Mouse (Mus musculus) ES-E14 (cell line): Measurements from ENCODE around the gene Arhgap10. TPM values are rescaled to one million over a fixed set of nuclear protein-coding genes. Genes with fewer than 3 reads are reported as not detected.

ENCODE experiments used
- DNase-seq: peaks from one replicate; pipeline ENCODE4 v3.0.0-alpha.2; 2013; ENCODE audit warnings: low read depth, low spot score
- H3K27ac ChIP-seq: 2 replicates; pipeline ENCODE4 v1.5.1; 2012; ENCODE audit warnings: low read depth, mild to moderate bottlenecking, low read length, moderate library complexity, mixed read lengths; ENCODE audit not compliant: poor library complexity, insufficient read depth, severe bottlenecking
- H3K36me3 ChIP-seq: 2 replicates; pipeline ENCODE4 v1.6.1; 2012; ENCODE audit warnings: mild to moderate bottlenecking, low read length, moderate library complexity, mixed read lengths; ENCODE audit not compliant: control insufficient read depth, poor library complexity, insufficient read depth, severe bottlenecking
- H3K4me1 ChIP-seq, 2 experiments: fragments of 150-350 bp in 1 of 2; sonication (generic) in 1 of 2; 2 replicates each; pipeline ENCODE4 v1.6.1; 2012; ENCODE audit warnings: low read length in 2 of 2, mild to moderate bottlenecking in 1 of 2, mixed read lengths in 1 of 2; ENCODE audit not compliant: control insufficient read depth in 2 of 2, insufficient read depth in 2 of 2, poor library complexity in 1 of 2
- H3K4me3 ChIP-seq, 2 experiments: fragments of 150-350 bp in 1 of 2; sonication (generic) in 1 of 2; 2 replicates each; pipeline ENCODE4 v1.5.1; 2012; ENCODE audit warnings: low read length in 2 of 2, low read depth in 1 of 2, mild to moderate bottlenecking in 1 of 2, mixed read lengths in 1 of 2; ENCODE audit not compliant: insufficient read depth in 1 of 2, poor library complexity in 1 of 2, severe bottlenecking in 1 of 2
- H3K9ac ChIP-seq: 2 replicates; pipeline ENCODE4 v1.6.1; 2012; ENCODE audit warnings: low read depth, mild to moderate bottlenecking, low read length, mixed read lengths; ENCODE audit not compliant: poor library complexity, insufficient read depth, severe bottlenecking
- H3K9me3 ChIP-seq: fragments of 150-350 bp; sonication (generic); 2 replicates; pipeline ENCODE4 v1.6.1; 2012; ENCODE audit warnings: low read depth, mild to moderate bottlenecking, low read length; ENCODE audit not compliant: control insufficient read depth, insufficient read depth
- CHD2 ChIP-seq: IDR thresholded peaks from 2 replicates; pipeline ENCODE4 v1.6.1; 2014; ENCODE audit warnings: mild to moderate bottlenecking, low read depth, low read length, inconsistent platforms
- HCFC1 ChIP-seq: IDR thresholded peaks from 2 replicates; pipeline ENCODE4 v1.6.1; 2012; ENCODE audit warnings: low read length, inconsistent platforms, borderline replicate concordance; ENCODE audit not compliant: insufficient read depth
- MAFK ChIP-seq: IDR thresholded peaks from 2 replicates; pipeline ENCODE4 v1.6.1; 2014; ENCODE audit warnings: mild to moderate bottlenecking, low read depth, low read length, inconsistent platforms; ENCODE audit not compliant: insufficient read depth
- ZC3H11A ChIP-seq: IDR thresholded peaks from 2 replicates; pipeline ENCODE4 v1.6.1; 2012; ENCODE audit warnings: low read depth, mild to moderate bottlenecking, inconsistent platforms, low read length, borderline replicate concordance
- ZNF384 ChIP-seq: IDR thresholded peaks from 2 replicates; pipeline ENCODE4 v1.6.1; 2012; ENCODE audit warnings: low read depth, low read length, inconsistent platforms
- in situ Hi-C, 2 experiments: fragments of 600-800 bp; cut with MboI; formaldehyde crosslinking; loops; one replicate each; pipeline ENCODE4 v1.15.1; 2025; ENCODE audit warnings: low sequenced_read_pairs in 2 of 2, inconsistent platforms in 1 of 2; ENCODE audit not compliant: unreplicated experiment in 2 of 2
- total RNA-seq: library from RNA; depleted of rRNA; stranded (reverse); fragments of 300-350 nt; gene quantifications from 2 replicates; pipeline ENCODE4 v1.2.3, GENCODE M21; 2012

The Arhgap10 gene
- total RNA-seq, 1 experiment: 10.8 TPM

DNA sequence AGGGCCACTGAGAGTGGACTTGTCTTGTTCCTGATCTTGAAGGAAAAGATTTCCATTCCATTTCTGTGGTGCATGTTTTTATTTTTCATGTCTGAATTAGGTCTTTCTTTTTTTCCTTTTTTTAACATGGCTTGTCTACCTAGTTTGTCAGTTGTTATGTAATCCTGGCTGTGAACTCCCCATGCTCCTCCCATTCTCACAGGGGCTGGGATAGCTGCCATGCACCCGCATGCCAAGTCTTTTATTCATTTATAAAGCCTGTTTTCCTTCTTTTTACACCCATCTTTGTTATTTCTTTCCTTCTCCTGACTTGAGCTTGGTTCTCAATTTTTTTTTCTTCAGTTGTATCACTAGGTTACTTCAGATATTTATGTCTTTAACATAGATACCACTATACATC, 281.1 kb downstream of the Arhgap10 start:
- Histone ChIP-seq H3K9me3 (no peaks in the 10 kb centered on the region), H3K4me3 (no peak overlapping the region), H3K27ac (no peak overlapping the region), H3K9ac (no peak overlapping the region), H3K4me1 (no peaks in the 10 kb centered on the region), H3K36me3 (no peaks in the 10 kb centered on the region)
- in situ Hi-C loops: no loop called here
- no peak for TF ChIP-seq CHD2
- no peak for TF ChIP-seq ZC3H11A
- no peak for TF ChIP-seq MAFK
- TF ChIP-seq ZNF384: no peak
- no peak for TF ChIP-seq HCFC1
- no peak for DNase-seq

DNA sequence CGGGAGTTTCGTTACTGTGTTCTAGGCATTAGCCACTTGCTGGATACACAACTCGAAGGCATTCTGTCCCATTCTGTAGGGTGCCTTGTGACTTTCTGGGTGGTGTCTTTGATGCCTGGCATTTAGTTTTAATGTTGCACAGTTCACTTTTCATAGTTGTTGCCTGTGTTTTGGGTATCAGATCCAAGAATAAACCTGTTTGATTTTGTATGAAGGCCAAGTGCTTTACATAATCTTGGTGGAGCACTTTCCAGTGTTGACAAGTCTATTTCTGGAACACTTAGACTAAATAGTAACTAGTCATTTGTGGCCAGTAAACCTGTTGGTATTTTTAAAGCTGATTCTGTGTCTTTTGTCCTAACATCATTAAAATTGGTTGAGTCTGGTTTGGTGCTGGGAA, 285.3 kb downstream of the Arhgap10 start:
- H3K36me3 ChIP-seq: no peaks in the 10 kb centered on the region
- H3K9ac ChIP-seq: no peak overlapping the region
- no peaks in the 10 kb centered on the region for H3K4me1 ChIP-seq
- no peak for DNase-seq
- no peak overlapping the region for H3K4me3 ChIP-seq
- in situ Hi-C loops: no loop called here
- TF ChIP-seq ZNF384: no peak
- no peak for TF ChIP-seq ZC3H11A
- no peak for TF ChIP-seq CHD2
- TF ChIP-seq MAFK: no peak
- no peak for TF ChIP-seq HCFC1
- no peak overlapping the region for H3K27ac ChIP-seq
- H3K9me3 ChIP-seq: no peaks in the 10 kb centered on the region

DNA sequence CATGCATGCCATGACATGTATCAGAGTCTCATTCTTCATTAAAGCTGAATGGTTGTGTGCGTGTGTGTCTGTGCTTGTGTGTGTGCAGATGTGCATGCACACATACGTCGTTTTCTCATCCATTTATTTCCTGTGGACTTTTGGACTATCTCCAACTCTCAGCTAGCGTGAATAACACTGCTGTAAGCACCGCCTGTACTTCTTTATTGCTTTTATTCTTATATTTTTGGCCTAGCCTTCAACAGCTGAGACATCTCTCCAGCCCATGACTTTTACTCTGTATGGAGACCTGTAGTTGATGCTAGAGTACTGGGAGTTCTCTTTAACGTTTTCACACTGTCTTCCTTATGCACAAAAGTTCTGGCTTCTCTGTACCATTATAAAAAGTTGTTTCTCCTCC, 285.9 kb downstream of the Arhgap10 start:
- Histone ChIP-seq H3K9ac (no peak overlapping the region), H3K4me1 (no peaks in the 10 kb centered on the region), H3K27ac (no peak overlapping the region), H3K4me3 (no peak overlapping the region), H3K9me3 (no peaks in the 10 kb centered on the region), H3K36me3 (no peaks in the 10 kb centered on the region)
- in situ Hi-C loops: no loop called here
- no peak for TF ChIP-seq CHD2
- no peak for TF ChIP-seq ZC3H11A
- TF ChIP-seq MAFK: no peak
- TF ChIP-seq ZNF384: no peak
- no peak for TF ChIP-seq HCFC1
- DNase-seq: no peak

DNA sequence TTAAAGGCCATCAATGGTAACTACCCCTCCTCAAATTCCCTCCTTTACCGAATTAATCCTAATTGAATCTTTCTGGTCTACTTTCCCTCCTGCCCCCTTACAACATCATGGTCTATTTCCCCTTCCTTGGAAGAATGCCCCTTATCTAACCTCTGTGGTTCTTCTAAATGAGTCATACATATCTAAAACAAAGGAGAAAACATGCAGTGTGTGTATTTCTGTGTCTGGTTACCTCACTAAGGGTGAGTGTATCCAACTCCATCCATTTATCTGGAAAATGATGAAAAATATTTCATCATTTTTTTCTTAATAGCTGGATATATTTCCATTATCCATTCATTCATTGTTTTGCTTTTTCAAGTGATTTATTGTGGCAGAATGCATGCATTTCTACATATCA, 286.5 kb downstream of the Arhgap10 start:
- no peak overlapping the region for H3K27ac ChIP-seq
- no peak overlapping the region for H3K4me3 ChIP-seq
- no peaks in the 10 kb centered on the region for H3K36me3 ChIP-seq
- no peaks in the 10 kb centered on the region for H3K9me3 ChIP-seq
- in situ Hi-C loops: no loop called here
- no peaks in the 10 kb centered on the region for H3K4me1 ChIP-seq
- TF ChIP-seq CHD2 (no peak), ZC3H11A (no peak), HCFC1 (no peak), ZNF384 (no peak), MAFK (no peak)
- DNase-seq: no peak
- H3K9ac ChIP-seq: no peak overlapping the region

DNA sequence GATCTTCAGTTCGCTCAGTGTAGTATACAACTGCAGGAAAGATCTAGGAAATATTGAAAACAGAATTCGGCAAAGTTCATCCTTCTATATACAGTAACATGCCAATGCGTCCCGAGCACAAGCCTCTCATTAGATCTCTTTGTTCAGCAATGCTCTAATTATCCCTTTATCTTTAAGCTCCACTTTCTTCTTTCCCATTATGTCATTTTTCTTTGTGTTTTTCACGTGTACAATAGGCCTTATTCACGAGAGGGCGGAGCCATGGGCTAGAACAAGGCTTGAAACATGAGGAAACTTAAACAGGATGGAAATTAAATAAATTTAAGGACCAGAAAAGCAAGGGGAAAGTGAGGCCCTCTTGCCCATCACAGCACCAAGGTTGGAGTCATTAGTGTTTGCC, 289.1 kb downstream of the Arhgap10 start:
- in situ Hi-C loops: no loop called here
- Histone ChIP-seq H3K4me1 (no peaks in the 10 kb centered on the region), H3K36me3 (no peaks in the 10 kb centered on the region), H3K4me3 (no peak overlapping the region), H3K9me3 (no peaks in the 10 kb centered on the region), H3K9ac (no peak overlapping the region), H3K27ac (no peak overlapping the region)
- TF ChIP-seq HCFC1 (no peak), CHD2 (no peak), ZNF384 (no peak), ZC3H11A (no peak), MAFK (no peak)
- DNase-seq: no peak
